Mouse (Mus musculus): ENCODE results near the gene Dpp7. TPM values are rescaled to one million over a fixed set of nuclear protein-coding genes. Genes with fewer than 3 reads are reported as not detected.

Gene Dpp7
- total RNA-seq, 1 experiment from 2014 or later, result 31.8 TPM

DNA sequence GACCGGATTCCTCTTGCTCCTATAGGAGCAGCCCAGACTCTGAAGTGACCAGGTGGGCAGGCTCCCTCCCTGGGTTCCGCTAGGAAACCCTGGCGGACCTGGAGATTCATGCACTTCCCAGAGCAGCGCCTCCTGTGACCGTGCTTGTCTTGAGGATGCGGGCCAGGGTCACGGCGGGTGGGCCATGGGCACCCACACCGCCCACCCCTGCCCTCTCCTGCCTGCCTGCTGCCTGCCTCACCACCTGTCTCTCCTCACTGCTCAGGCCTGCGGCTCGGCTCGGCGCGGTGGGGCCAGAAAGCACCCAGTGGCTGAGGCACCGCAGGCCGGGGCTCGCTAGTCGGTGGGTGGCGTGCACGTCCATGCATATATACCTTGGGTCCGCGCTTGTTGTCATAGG lies 45.2 kb downstream of the Dpp7 start:
- DNase-seq, result no peak

DNA sequence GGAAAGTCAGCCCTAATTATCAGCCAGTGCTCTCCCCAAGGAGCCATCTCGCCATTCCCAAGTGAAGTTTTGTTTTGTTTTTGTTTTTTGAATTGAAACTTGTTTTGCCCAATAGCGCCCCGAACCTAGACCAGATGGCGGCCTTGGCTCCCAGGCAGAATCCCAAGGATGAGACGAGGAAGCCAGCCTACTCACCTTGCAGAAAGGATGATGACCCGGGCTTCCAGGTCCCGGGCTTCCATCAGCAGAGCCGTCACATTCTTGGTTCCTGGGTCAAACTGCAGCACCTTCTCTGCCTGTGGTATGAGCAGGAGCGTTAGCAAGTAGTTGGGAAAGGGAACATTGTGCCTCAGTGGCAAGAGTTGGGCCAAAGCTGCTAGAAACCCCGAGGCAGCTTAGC lies 46.0 kb downstream of the Dpp7 start:
- DNase-seq, result no peak

DNA sequence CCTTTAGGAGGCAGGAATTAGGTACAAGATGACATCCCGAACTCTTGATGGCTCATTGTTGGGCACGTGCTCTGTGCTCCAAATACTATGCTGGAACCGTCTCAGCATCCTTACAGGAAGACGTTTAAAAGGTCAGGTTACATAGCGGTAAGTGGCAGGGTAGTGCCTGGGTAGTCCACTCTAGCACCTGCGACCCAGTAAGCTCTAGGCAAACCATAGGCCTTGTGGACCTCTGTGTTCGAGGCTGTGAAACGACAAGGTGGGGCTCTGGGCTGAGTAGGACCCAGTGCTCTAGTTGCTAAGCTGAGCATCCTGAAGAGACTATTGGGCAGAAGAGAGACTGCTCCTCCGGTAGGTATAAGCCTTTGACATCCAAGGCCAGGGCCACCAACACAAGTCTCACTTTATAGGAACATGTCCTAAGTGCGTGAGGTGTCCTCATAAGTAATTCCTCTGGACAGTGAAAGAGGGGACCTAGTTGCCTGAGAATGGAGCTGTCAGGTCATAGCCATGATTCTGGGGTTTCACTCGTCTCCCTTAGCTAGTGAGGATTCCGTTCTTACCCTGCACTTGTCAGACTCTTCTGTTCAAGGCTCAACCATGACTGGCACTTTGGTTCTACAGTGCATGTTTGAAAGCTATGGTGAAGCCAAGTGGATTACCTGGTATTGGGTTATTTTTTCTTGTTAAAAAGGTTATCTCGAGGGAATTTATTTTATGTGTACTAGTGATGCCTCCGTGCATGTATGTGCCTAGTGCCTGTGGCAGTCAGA lies 50.4 kb downstream of the Dpp7 start:
- DNase-seq, result no peak

DNA sequence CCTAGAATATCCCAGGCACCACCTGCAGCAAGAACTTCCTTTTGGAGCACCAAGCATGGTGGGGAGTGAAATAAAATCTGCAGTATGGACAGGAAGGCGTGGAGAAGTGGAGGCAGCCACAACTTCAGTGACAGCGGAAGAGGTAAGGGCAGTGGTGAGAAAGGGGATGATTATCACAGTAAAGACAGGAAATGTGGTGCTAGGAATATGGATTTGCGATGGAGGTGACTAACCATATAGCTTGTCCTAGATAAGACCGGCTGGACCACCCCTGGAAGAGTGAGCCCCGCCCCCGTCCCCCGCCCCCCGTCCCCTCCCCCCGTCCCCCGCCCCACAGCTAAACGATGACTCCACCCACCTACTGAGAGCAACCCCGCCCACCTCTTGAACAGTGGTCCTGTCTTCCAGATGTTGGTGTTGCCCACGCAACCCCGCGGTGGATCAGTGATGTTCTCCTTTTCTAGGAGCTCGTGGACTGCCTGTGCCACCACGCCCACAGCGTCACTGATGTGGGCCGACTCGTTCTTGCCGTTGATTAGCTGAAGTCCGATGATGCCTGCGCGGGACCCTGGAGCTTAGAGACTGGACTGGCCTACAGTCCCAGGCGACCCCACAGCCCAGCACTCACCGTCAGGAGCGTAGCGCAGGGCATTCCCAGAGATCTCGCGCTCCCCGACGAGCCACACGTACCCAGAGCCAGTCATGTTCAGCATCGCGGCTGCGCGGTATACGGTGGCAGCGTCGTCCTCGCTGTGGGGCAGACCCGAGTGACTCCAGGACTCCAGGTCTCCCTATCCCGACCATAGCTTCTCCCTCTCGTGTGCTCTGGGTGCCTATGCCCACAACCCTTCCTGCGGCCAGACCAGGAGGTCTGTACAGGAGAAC lies 51.3 kb downstream of the Dpp7 start:
- DNase-seq, result peak; percentile 28

DNA sequence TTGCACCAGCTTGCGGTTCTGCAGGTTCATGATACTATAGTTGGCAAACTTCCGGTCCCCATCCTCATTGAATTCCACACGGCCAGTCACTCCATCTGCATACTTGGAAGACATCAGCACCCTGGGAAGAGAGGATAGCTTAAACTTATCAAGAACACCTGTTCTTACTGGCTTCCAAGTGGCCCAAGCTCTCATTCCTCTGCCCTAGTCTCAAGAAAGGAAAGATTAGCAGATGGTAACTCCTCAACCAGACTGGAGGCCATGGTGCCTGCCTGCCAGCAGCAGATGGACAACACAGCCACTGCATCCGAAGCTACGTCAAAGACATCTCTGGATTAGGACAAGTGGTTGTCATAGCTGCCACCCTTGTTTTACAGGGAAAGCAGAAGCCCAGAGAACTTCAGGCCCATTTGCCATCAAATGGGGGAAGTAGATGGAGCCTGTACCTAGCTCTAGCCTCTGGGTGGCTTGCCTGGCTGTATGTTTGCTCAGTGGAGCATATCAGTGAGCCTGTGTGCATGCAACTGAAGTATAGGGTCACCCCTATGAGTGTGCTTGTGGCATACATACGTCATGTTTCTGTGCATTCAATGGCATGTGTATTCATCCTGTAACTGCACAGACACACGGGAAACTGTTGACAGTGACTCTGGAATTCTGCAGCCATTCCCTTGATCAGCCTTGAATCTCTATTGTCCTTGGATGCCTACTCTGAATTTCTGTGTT lies 52.1 kb downstream of the Dpp7 start:
- no peak for DNase-seq

DNA sequence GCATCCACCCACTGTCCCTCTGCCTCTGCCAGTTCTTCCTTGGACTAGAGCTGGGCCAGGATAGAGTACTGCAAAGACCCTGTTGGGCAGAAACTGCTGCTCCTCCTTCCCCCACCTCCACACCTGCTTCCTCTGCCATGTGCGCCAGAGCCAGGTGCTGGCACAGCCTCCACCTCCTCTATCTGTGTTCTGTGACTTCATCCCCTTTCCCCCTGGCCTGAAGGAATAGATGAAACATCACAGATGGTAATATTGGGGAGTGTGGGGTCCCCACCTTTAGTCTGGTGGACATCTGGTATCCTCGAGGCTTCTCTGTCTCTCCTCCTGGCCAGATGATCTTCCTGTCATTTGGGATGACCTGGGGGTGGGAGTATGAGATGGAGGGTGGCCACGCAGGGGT lies 52.7 kb downstream of the Dpp7 start:
- DNase-seq, result no peak

Other genes with a start within 250 kb of the Dpp7 start
- 2.2 and 4.0 TPM in 2 replicates for gene Nrarp, start 175.6 kb downstream of the Dpp7 start, total RNA-seq (2021)
- 28.1 and 33.9 TPM in 2 replicates for gene Tor4a, start 159.5 kb downstream of the Dpp7 start, total RNA-seq (2021)
- gene Nelfb, start 144.9 kb downstream of the Dpp7 start, total RNA-seq (2021), result 61.8 and 66.9 TPM in 2 replicates
- not detected in 2 replicates for gene Stpg3, start 141.7 kb downstream of the Dpp7 start, total RNA-seq (2021)
- 0.46 TPM in 1 of 2 replicates, not detected in the other for gene Fam166a, start 137.6 kb downstream of the Dpp7 start, total RNA-seq (2021)
- 247 and 303 TPM in 2 replicates for gene Tubb4b, start 131.7 kb downstream of the Dpp7 start, total RNA-seq (2021)
- gene Slc34a3, start 122.0 kb downstream of the Dpp7 start, total RNA-seq (2021), result not detected in 2 replicates
- gene Rnf224, start 119.6 kb downstream of the Dpp7 start, total RNA-seq (2021), result not detected in 2 replicates
- 7.4 and 7.9 TPM in 2 replicates for gene Rnf208, start 114.1 kb downstream of the Dpp7 start, total RNA-seq (2021)
- gene Cysrt1, start 113.9 kb downstream of the Dpp7 start, total RNA-seq (2021), result not detected in 2 replicates
- 3.5 and 8.1 TPM in 2 replicates for gene AL732309.1, start 109.5 kb downstream of the Dpp7 start, total RNA-seq (2021)
- 32.3 and 48.8 TPM in 2 replicates for gene Tmem203, start 100.9 kb downstream of the Dpp7 start, total RNA-seq (2021)
- gene Tprn, start 93.7 kb downstream of the Dpp7 start, total RNA-seq (2021), result 10.0 and 10.7 TPM in 2 replicates
- gene Ssna1, start 83.9 kb downstream of the Dpp7 start, total RNA-seq (2021), result 35.1 and 47.7 TPM in 2 replicates
- gene Anapc2, start 83.9 kb downstream of the Dpp7 start, total RNA-seq (2021), result 70.9 and 95.1 TPM in 2 replicates
- not detected in 2 replicates for gene Tmem210, start 68.2 kb downstream of the Dpp7 start, total RNA-seq (2021)
- not detected in 2 replicates for gene Lrrc26, start 66.4 kb downstream of the Dpp7 start, total RNA-seq (2021)
- 9.0 and 12.6 TPM in 2 replicates for gene Grin1, start 37.2 kb downstream of the Dpp7 start, total RNA-seq (2021)
- gene Man1b1, start 24.0 kb downstream of the Dpp7 start, total RNA-seq (2021), result 53.6 and 57.9 TPM in 2 replicates
- gene Uap1l1, start 9.3 kb upstream of the Dpp7 start, total RNA-seq (2021), result 10.7 and 18.8 TPM in 2 replicates
- 1.6 and 2.1 TPM in 2 replicates for gene Sapcd2, start 16.0 kb upstream of the Dpp7 start, total RNA-seq (2021)
- gene Entpd2, start 39.5 kb upstream of the Dpp7 start, total RNA-seq (2021), result 2.4 and 3.7 TPM in 2 replicates
- 120 and 134 TPM in 2 replicates for gene Npdc1, start 43.0 kb upstream of the Dpp7 start, total RNA-seq (2021)
- not detected in 2 replicates for gene Fut7, start 66.9 kb upstream of the Dpp7 start, total RNA-seq (2021)
- gene Abca2, start 72.3 kb upstream of the Dpp7 start, total RNA-seq (2021), result 24.9 and 40.5 TPM in 2 replicates
- not detected in 2 replicates for gene Clic3, start 100.5 kb upstream of the Dpp7 start, total RNA-seq (2021)
- 32.6 and 41.0 TPM in 2 replicates for gene Paxx, start 104.7 kb upstream of the Dpp7 start, total RNA-seq (2021)
- 3.6 and 3.8 TPM in 2 replicates for gene Ptgds, start 113.7 kb upstream of the Dpp7 start, total RNA-seq (2021)
- gene Lcn12, start 137.6 kb upstream of the Dpp7 start, total RNA-seq (2021), result not detected in 2 replicates
- gene Fbxw5, start 144.4 kb upstream of the Dpp7 start, total RNA-seq (2021), result 99.9 and 103 TPM in 2 replicates
- gene C8g, start 145.4 kb upstream of the Dpp7 start, total RNA-seq (2021), result 1.7 and 3.3 TPM in 2 replicates
- 29.2 and 30.2 TPM in 2 replicates for gene Traf2, start 190.6 kb upstream of the Dpp7 start, total RNA-seq (2021)
- gene Edf1, start 201.5 kb upstream of the Dpp7 start, total RNA-seq (2021), result 270 and 317 TPM in 2 replicates
- gene Mamdc4, start 218.5 kb upstream of the Dpp7 start, total RNA-seq (2021), result 4.6 and 17.3 TPM in 2 replicates
- gene Phpt1, start 218.9 kb upstream of the Dpp7 start, total RNA-seq (2021), result 42.8 and 60.5 TPM in 2 replicates
- 1.6 and 2.6 TPM in 2 replicates for gene Ajm1, start 225.4 kb upstream of the Dpp7 start, total RNA-seq (2021)

Measured in adrenal gland, postnatal 25 days (tissue).